Mouse (Mus musculus) gastrocnemius, postnatal 36 days (tissue): ENCODE measurements at regions not wholly inside any gene's neighbourhood (a gene's known extent, or its start where the extent isn't known, plus 50 kb on each side); places are given as distances from the start of the nearest gene placed in this dataset.
"Not testable (repeated sequence)": the region's sequence is repeated elsewhere in the genome, so short reads cannot be mapped to it uniquely, and the experiment has no call there.

Source experiments
- DNase-seq, 2 experiments: peaks; one replicate each; pipeline ENCODE4 v3.0.0; 2022
- intact Hi-C: fragments of 180-260 bp; cut with DNase I; formaldehyde crosslinking; loops from one replicate; pipeline ENCODE4 v1.15.1; 2025

DNA sequence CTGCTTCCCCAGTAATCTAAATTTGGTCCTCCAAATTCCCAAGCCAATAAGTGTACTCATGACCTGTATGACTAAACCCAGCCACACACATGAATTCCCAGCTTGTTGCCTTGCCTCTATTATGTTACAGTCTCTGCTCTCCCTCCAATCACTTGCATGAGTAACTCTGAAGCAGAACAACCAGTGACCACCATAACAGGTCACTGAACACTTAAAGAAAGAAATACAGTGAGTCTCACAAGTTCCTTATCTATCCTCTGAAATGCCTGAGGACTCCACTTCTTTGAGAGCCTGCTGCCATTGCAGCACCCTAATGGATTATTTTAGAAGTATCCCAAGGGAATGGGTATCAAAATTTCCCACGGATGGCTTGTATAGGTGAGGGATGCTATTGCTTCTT lies 909.7 kb downstream of the Sorcs3 start:
- no peak for DNase-seq

DNA sequence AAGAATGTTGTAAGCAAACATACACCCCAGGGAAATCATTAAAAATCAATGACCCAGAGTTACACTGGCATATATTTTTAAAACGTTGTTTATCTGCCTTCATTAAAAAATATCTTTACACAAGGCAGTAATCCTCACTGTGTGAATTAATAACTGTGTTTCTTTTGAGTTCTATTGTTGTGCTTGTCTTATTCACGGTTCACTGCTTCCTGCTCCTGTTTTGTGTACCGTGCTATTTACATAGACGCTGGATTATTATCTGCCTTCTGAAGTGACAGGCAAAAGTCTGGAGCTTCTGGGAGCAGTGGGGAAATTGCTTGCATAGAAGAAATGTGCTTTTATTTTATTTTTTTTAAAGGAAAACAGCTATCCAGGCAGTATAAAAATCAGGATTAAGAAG lies 925.8 kb downstream of the Sorcs3 start:
- intact Hi-C loops = no loop called here
- DNase-seq = no peak

More for the DNA sequence above, 909.7 kb downstream of the Sorcs3 start:
- intact Hi-C loops = no loop called here

DNA sequence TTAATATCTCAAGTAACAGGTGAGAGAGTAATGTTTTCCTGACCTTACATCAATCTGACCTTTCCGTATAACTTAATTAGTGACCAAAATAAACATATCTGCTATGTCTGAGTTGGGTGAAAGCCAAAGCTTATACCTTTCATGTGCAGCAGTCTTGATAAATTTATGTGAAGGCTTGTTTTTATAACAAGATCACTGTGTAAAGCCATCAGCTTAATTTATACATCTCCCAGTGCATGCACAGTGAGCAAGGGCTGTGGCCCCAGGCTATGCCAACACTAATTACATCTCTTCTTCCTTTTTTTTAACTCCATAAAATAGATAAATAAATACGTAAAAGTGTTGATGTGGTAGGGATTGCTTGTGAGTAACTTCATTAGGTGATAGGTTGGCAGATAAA lies 966.3 kb downstream of the Sorcs3 start:
- DNase-seq = no peak
- intact Hi-C loops = no loop called here

DNA sequence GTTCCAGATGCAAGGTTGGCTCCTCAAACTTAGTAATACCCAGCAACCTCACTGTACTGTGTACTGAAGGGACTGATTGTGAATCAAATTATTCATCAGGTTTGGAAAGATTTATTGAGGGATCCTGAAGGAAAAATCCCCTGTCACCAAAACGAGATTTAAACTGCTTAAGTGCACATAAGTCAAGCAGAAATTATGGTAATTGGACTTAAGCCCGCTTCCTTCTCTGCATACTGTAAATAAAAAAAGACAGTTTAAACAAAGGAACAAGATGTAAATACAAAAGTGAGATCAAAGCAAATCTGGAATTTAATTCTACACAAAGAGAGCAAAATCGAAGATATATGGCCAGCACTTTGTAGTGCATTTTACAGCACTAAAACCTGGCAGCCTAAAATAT lies 1002.1 kb downstream of the Sorcs3 start:
- intact Hi-C loops = no loop called here
- no peak for DNase-seq

DNA sequence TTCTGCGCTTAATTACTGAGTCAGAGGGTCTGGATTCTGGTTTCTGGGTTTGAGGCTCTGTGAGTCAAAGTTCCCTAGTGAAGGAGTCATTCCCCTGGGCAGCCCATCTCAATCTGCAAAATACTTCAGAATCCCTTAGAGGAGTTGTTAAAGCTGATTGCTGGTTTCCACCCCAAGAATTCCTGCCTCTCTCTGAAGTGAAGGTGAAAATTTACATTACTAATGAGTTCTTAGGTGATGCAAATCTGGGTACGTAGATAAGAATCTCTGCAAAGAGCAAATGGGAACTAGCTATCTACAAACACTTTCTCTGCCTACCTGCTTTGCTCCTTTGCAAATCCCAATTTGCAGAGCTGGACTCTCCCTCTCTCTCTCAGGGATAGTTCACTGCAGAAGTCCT lies 1036.8 kb downstream of the Sorcs3 start:
- DNase-seq = no peak
- intact Hi-C loops = no loop called here

DNA sequence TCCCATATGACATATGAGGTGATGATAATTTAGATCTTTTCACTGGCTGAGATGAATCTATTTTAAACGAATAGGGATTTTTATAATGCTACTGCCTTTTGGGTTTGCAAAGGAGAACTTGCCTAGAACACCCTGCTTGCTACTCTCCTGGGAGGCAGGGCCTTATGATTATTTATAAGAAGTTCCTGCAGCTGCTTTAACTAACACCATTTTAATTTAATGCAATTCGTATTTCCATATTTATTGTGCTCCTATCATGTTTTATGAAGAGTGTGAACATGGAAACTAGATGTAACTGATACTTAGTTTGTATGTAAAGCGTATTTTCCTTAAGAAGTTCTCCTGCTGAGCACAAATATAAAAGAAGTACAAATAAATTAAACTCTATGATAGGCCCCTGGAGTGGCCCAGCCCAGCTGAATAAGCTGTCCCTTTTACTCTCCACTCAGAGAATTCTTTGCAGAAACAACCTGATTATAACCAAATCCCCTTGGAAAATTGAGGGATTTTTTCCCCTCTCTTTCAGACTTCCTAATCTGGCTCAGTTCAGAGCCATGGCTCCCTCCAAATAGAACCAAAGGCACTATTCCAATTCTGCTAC lies 1039.4 kb downstream of the Sorcs3 start:
- intact Hi-C loops = no loop called here
- DNase-seq = no peak

DNA sequence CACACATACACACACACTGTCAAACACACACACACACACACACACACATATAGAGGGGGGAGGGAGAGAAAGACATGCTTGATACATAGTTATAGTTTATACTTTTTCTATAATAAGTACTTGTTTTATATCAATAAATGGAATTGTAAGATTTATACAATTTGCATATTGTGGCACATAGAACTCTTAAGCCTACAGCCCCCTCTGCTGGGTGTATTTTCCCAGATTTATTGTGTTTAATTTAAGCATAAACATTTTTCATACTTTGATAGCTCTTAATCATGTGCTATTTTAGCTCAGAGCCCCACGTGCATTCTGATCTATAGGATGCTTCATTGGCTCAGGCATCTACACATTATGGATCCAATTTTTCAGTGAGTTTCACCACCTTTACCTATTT lies 1058.8 kb downstream of the Sorcs3 start:
- DNase-seq = no peak
- intact Hi-C loops = no loop called here

DNA sequence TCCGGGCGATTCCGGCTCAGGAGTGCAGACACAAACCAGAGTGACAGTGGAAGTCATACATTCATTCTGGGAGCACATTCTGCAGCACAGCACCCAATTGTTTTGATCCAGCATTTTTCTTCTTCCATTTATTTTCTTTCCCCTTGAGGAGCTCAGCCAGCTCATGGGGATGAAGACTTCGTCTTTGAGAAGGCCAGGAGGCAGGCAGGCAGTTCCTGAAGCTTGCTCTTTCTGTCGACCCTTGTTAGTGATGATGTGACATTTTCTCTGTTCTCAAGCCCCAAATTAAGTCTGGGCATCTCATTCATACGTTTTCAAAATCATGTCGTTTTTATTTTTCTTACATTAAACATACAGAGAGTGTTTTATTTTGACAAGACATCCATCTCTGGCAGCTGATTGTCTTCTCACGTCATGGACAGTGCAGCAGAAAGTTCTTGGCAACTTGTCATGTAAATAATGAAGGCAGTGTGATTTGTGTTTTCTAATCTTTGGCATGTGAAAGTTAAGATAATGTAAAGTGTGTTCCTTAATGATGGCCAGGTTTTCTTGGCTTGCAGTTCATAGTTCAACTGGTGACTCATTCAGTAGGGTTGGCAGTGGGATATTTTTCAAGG lies 1062.1 kb downstream of the Sorcs3 start:
- intact Hi-C loops = no loop called here
- DNase-seq = no peak

DNA sequence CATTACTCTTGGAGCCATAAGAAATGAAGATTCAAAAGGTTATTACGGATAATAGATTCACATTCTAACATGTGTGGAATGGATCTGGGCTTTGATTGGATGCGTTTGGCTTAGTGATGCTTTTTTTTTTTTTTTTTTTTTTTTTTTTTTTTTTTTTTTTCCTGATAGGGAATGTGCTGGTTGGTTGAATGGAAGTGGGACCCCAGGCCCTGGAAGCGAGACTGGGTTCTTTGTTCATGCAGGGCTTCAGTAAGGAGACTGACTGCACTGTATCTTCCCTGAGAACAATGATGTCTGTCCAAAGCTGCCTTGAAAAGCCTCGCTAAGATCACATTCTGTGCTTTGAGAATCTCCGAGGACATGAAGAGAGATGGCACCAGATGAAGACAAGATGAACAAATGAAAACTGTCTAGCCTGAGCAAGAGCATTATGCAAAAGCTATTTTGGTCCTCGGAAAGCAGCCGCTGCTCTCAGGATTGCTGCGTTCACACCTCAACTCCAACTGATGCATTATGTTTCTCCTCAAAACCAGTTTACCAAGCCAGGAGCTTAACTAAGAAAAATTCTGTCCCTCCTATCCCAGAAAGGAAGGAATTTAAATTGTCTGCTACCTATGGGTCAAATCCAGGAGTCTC lies 1076.9 kb downstream of the Sorcs3 start:
- DNase-seq = no peak
- intact Hi-C loops = no loop called here

DNA sequence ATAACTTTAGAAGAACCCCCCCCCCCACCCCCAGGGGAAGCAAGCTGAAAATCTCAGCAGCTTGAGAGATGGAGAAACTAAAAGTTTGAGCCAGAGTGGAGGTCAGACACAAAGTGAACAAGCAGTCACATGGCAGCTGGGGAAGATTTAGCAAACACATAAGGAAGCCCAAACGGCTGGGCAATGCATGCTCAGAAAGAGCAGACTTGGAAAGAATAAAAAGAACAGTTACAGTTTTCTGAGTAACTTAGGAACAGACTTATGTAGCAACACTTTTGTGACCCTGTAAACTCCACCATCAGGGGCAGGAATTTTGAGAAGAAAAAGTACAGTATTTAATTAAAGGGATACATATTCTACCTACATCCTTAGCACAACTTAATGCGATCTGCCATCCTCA lies 1089.2 kb downstream of the Sorcs3 start:
- no peak for DNase-seq
- intact Hi-C loops = loop anchor here (5.0 kb wide), 1 partner anchor 1003 kb away; no protein-coding TSS in a partner anchor

DNA sequence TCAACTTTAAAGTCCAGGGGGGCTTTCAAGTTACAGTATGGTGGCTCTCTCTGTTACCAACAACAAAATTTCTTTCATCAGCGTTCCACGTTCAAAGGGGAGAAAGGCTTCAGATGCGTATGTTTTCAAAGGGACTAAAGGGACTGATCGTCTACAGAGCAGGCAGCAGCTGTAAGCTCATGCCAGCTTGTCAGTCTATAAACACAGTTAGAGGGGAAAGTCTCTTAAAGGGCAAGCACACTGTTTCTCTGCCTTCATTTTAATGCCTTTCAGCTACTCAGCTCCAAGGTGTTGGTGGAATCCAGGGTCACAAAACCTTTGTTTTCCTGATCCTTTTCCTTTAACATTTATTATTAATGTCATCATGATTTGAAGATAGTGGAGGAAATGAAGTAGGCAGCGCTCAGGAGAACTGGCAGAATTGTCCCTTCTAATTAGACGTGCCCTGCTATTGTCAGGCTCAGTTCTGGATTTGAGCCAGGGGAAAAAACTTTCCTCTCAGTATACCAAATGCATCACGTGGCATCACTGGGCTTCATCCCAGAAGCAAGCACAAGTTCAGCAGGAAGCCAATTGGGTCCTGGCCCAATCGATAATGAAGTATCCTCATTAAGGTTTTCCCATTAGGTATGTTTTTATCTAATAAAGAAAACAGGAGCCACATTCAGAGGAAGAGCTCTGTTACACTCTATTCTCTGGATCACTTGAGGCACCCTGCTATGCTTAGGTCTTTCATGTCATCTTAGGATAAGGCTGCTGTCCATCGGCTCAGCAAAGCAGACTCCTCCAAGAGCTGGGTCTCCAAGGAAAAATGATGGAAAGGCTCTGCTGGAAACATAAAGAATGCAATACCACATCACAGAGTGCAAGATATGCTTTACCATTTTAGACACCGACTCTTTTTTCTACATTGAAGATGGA lies 1093.8 kb downstream of the Sorcs3 start:
- intact Hi-C loops = no loop called here
- DNase-seq = no peak

DNA sequence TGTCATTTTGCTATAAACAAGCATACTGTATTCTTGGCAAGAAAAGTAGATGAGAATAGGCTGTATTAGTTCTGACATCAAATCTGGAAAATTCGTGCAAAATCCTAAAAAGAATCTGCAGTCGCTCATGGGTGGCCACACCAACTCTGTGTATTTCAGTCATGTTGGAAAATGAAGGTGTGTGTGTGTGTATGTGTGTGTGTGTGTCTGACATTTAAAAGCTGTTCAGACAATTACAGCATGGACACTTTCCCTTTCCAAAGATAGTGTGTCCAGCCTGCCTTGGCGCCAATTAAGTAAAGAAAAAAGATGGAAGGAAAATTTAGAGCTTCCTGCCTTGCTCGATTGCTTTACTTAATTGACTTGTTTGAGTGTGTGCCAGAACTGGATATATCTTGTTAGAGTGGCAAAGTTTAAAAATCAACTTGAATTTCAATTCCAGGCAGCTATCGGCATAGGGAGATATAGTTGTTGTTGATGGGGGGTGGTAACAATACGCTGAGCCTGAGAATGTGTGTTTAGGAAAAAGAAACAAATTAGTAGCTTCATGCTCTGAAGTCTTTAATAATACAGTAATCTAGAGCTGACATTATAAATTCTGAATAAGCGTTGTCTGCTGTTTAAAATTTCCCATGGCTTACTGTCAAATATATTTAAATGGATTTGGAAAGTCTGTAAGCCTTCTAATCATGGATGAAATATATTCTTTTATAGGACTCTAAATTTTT lies 1095.7 kb downstream of the Sorcs3 start:
- intact Hi-C loops = no loop called here
- no peak for DNase-seq

DNA sequence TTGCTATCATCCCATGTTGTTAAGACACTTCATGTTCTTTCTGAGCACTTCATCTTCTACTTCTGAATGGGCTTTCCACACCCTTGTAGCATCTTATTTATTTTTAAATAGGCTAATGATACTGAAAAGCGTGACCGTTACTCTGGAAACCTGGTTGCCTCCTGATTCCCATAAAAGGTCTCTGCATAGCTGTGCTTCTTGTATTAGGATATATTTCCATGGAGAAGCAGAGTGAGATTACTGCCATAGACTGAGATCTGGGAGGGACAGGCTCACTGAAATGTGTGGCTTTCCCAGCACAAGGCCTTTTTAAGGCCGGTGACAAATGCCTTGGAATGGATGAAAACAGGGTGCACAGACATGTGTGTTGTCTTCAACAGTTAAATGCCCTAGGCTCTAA lies 1100.0 kb downstream of the Sorcs3 start:
- DNase-seq = no peak
- intact Hi-C loops = no loop called here

DNA sequence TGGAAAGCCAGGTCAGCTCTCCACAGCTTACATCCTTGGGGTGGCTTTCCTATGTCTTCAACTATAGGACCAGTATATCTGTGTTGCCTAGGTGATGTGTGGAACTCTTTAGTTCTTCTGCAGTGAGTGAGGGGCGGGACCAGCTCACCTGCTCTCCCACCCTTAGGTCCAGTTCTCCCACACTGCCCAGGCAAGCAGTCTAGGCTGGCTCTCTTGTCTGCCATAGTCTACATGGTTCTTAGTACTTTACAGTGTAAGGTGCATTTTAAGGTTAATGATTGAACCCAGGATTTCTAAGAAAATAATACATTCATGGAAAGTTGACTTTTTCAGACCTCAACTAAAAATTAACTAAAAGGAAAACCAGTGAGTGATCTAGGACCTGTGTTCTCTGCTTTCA lies 1108.4 kb downstream of the Sorcs3 start:
- no peak for DNase-seq
- intact Hi-C loops = no loop called here

DNA sequence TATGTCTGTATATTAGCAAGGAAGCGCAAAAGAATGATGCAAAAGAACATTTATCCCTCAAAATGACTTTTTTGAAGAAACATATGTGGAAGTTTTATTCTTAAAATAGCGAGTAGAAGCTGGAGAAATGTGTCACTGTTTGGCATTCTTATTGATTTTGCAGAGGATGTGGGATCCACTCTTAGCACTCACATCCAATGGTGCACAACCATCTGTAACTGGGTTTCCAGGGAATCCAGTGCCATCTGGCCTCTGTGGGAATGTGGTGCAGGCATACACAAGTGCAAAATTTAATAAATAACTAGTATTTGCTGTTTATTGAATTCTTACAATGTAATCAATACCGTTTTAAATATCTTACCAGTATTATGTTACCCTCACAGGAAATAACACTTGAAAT lies 1153.8 kb downstream of the Sorcs3 start:
- DNase-seq = no peak
- intact Hi-C loops = no loop called here

DNA sequence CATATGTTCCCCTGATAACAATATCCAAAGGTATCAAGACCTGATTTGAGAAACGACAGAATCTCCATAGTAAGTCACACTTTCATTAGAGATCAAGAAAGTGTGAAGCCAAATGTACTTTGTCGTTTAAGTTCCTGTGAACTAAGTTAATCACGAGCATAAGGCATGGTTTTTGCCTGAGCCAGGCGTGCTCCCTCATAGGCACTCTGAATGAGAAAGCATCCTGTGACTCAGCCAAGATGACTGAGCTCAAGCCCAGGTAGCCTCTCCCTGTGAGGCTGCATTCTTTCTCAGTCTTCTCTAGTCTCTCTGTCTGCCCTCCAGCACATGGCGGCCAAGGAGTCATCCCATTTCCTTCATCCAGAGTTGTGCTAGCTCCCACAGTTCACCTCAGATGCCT lies 1154.9 kb downstream of the Sorcs3 start:
- intact Hi-C loops = no loop called here
- DNase-seq = no peak

DNA sequence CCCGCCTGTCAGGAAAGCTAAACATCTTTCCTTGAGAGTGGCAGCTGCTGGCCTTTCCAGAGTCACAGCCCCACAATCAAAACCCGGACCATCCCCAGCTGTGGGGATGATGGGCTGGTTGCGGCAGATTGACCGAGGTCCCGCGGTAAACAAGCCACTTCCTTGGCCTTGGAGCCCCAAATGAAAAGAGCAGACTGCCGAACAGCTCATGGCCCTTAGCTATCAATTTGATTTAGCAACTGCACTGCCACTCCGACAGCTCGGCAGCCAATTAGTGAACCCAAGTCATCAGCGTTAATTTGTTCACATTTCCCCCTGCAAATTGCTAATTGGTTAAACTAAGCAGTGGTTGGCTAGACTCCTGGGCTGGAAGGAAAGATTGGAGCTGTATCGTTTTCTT lies 1155.3 kb downstream of the Sorcs3 start:
- DNase-seq, intact Hi-C loops: not testable (repeated sequence)

DNA sequence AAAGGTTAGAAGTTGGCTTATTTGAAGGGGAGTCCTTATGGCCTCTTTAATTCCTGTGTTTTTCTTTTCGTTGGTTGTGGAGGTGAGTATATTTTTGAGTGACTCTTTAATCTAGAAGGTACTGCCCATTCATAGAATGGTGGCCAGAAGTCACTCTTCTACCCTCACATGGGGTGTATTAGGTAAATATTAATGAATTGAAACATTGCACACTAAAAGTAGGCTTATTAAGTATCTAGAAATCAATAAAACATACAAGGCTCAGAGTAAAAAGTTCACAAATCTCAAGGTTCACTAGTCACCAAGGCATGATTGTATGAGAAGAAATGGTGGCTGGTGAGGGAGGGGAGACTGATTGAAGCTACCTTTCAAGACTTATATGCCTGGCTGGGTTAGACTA lies 1167.1 kb downstream of the Sorcs3 start:
- DNase-seq = no peak
- intact Hi-C loops = no loop called here

DNA sequence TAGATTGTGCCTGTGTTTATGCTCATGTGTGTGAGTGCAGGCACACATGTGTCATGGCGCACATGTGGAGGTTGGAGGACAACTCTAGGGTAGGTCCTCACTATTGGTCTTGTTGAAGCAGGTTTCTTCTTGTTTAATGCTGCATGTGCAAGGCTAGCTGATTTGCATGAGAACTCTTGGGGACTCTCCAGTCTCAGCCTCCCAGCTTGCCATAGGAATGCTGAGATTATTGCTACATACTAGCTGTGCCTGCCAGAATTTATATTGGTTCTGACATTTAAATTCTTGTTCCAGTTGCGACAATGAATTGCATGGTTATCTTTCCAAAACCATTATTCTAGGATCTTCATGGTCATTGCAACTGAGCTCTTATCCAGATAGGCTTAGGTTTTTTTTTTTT lies 1168.5 kb downstream of the Sorcs3 start:
- intact Hi-C loops = no loop called here

DNA sequence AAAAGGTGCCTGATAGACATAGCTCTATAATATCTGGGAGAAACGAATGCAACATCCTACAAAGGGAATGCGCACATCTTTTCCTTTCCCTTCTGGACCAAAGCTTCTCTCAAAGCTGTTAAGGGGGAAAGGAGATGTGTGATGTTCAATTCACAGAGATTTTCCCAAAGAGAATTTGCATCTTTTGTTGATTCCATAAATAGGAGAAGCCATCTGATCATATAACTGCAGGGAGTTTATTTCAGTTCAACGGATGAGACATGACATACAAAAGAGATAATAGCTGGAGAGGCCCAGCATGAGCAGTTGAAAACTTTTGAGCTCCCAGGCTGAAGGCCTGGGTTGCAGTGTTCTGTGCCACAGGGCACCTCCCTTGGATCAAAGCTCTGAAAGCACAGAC lies 1169.1 kb downstream of the Sorcs3 start:
- DNase-seq = no peak
- intact Hi-C loops = no loop called here

More for the DNA sequence above, 1168.5 kb downstream of the Sorcs3 start:
- DNase-seq = no peak
